Mouse (Mus musculus): Measurements from ENCODE around the gene Gm20388. TPM values are rescaled to one million over a fixed set of nuclear protein-coding genes. Genes with fewer than 3 reads are reported as not detected.

The Gm20388 gene
- polyA plus RNA-seq, 1 experiment from 2014 or later = not detected

DNA sequence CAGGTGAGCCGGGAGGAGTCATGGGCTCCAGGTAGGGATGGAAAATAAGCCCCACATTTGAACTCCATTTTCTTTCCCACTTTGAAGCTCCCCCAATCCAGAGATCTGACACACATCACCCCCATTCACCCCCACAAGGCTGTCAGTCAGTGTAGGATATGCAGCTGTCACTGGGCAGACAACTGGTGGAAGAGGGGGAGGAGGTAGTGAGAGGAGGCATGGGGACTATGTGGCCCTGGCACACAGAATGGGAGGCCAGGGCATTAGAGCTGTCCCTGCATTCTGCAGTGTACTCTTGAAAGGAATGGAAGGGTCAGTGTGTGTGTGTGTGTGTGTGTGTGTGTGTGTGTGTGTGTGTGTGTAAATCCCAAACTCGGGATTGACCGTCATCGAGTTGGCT, 3984.6 kb downstream of the Gm20388 start:
- H3K4me1 ChIP-seq (replicated peaks; ENCODE audit: control insufficient read depth, insufficient read depth, low read length) = no peaks in the 10 kb centered on the region
- no peak overlapping the region for H3K9ac ChIP-seq (ENCODE audit: low read length)
- H3K27me3 ChIP-seq (ENCODE audit: control insufficient read depth, insufficient read depth, low read depth, low read length) = peaks cover 52% of the 10 kb centered on the region
- WGBS = 68% methylated on average over 4 of the region's 4 CpGs
- no peaks in the 10 kb centered on the region for H3K9me3 ChIP-seq (ENCODE audit: control insufficient read depth, low read length)
- ATAC-seq (ENCODE audit: low read depth) = no peak
- no peaks in the 10 kb centered on the region; the same call in 1 of the 2 replicates for H3K36me3 ChIP-seq (ENCODE audit: control insufficient read depth, insufficient read depth, low read length)
- H3K27ac ChIP-seq (ENCODE audit: low read length) = no peak overlapping the region
- no peak overlapping the region for H3K4me3 ChIP-seq (ENCODE audit: low read length)
- H3K4me2 ChIP-seq (ENCODE audit: low read depth, low read length) = no peak overlapping the region

DNA sequence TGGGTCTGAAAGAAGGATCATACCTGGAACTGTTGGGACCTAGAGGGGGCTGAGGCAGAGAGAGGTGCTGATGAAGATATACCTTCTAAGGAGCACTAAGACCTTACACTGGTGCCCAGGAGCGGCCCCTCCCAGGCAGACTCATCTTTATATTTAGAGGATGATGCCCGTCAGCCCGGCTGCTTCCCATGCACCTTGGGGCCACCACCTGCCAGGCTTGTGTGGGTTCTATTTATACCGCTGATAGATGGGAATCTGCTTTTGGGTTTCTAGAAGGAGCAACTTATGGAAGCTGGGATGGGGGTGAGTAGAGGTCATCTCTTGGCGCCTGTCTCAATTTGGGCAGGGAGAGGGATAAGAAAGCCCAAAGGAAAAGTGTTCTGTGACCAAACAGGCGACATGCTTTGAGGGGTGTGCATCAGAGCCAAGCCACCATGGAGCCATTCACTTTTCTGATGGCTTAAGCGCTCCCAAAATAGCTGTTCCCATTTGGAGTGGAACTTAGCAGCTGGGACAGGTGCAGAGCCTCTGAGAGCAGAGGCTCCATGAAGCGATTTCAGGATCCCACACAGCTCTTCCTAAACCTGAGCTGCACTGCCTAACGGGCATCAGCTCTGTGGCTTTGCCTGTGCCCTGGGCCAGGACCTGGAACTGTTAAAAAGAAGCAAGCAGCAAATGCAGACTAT, 3985.2 kb downstream of the Gm20388 start:
- 64% methylated on average over 9 of the region's 9 CpGs for WGBS
- no peak overlapping the region for H3K9ac ChIP-seq (ENCODE audit: low read length)
- H3K4me3 ChIP-seq (ENCODE audit: low read length) = no peak overlapping the region
- no peak for ATAC-seq (ENCODE audit: low read depth)
- H3K4me1 ChIP-seq (replicated peaks; ENCODE audit: control insufficient read depth, insufficient read depth, low read length) = no peaks in the 10 kb centered on the region
- no peaks in the 10 kb centered on the region; the same call in 1 of the 2 replicates for H3K36me3 ChIP-seq (ENCODE audit: control insufficient read depth, insufficient read depth, low read length)
- no peaks in the 10 kb centered on the region for H3K9me3 ChIP-seq (ENCODE audit: control insufficient read depth, low read length)
- H3K27me3 ChIP-seq (ENCODE audit: control insufficient read depth, insufficient read depth, low read depth, low read length) = peaks cover 46% of the 10 kb centered on the region
- H3K27ac ChIP-seq (ENCODE audit: low read length) = no peak overlapping the region
- no peak overlapping the region for H3K4me2 ChIP-seq (ENCODE audit: low read depth, low read length)

DNA sequence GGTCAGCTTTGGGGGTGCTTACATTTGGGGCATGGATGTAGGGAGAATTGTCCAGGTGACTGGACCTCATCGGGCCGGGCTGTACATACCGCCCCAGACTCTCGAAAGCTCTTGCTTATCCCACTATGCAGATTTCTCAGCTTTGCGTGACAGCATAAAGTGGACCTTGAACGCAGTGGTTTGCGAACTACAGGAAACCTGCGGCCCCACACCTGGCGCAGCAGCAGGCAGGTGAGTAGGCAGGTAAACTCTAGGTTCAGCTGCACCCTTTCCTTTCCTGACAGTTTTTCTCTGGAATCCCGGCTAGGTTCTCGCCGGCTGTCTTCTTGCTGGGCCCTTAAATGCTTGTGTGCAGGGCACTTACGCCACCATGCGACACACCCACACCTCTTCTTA, 3985.7 kb downstream of the Gm20388 start:
- no peaks in the 10 kb centered on the region for H3K4me1 ChIP-seq (replicated peaks; ENCODE audit: control insufficient read depth, insufficient read depth, low read length)
- no peaks in the 10 kb centered on the region; the same call in 1 of the 2 replicates for H3K36me3 ChIP-seq (ENCODE audit: control insufficient read depth, insufficient read depth, low read length)
- no peak overlapping the region for H3K4me3 ChIP-seq (ENCODE audit: low read length)
- no peak for ATAC-seq (ENCODE audit: low read depth)
- no peaks in the 10 kb centered on the region for H3K9me3 ChIP-seq (ENCODE audit: control insufficient read depth, low read length)
- no peak overlapping the region for H3K27ac ChIP-seq (ENCODE audit: low read length)
- H3K27me3 ChIP-seq (ENCODE audit: control insufficient read depth, insufficient read depth, low read depth, low read length) = peaks cover 42% of the 10 kb centered on the region
- no peak overlapping the region for H3K4me2 ChIP-seq (ENCODE audit: low read depth, low read length)
- 50% methylated on average over 14 of the region's 14 CpGs for WGBS
- H3K9ac ChIP-seq (ENCODE audit: low read length) = no peak overlapping the region

DNA sequence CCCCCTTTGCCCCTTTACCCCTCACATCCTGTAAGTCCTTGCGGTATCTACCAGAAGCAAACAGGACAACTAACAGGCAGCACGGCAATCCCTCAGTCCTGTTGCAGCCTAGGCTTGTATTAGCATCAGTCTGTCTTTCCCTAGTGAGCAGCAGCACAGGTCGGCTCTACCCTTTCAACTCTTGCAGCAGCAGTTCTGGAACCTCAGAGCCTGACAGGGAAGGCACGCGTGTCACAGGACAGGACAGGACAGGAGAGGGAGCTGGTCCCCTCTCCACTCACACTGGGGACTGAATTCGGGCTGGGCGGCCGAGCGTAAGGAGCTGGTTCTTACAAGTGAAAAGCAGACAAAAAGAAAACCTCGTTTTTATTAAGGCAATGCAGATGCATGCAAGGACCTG, 3986.1 kb downstream of the Gm20388 start:
- H3K27me3 ChIP-seq (ENCODE audit: control insufficient read depth, insufficient read depth, low read depth, low read length) = peaks cover 38% of the 10 kb centered on the region
- no peak for ATAC-seq (ENCODE audit: low read depth)
- no peak overlapping the region for H3K9ac ChIP-seq (ENCODE audit: low read length)
- no peak overlapping the region for H3K4me3 ChIP-seq (ENCODE audit: low read length)
- H3K36me3 ChIP-seq (ENCODE audit: control insufficient read depth, insufficient read depth, low read length) = peaks cover 2% of the 10 kb centered on the region
- H3K9me3 ChIP-seq (ENCODE audit: control insufficient read depth, low read length) = no peaks in the 10 kb centered on the region
- WGBS = 51% methylated on average over 10 of the region's 10 CpGs
- no peak overlapping the region for H3K27ac ChIP-seq (ENCODE audit: low read length)
- no peaks in the 10 kb centered on the region for H3K4me1 ChIP-seq (replicated peaks; ENCODE audit: control insufficient read depth, insufficient read depth, low read length)
- H3K4me2 ChIP-seq (ENCODE audit: low read depth, low read length) = no peak overlapping the region

DNA sequence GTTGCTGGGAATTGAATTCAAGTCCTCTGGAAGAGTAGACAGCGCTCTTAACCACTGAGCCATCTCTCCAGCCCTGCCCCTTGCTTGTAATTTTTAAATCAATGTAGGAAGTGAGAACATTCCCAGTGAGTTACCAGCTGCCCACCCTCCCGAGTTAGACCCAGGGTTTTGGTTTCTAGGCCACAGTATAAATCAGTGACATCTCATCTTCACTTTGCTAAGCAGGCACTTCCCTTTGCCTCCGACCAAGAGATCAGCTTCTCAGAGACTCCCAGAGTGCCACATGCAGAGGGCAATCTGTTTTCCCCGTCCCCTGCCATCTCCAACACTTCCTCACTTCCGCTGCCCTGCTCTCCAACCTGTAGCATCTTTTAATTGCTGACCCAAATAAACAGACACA, 3987.9 kb downstream of the Gm20388 start:
- no peaks in the 10 kb centered on the region for H3K9me3 ChIP-seq (ENCODE audit: control insufficient read depth, low read length)
- H3K4me3 ChIP-seq (ENCODE audit: low read length) = no peak overlapping the region
- H3K36me3 ChIP-seq (ENCODE audit: control insufficient read depth, insufficient read depth, low read length) = peaks cover 14% of the 10 kb centered on the region
- H3K27me3 ChIP-seq (ENCODE audit: control insufficient read depth, insufficient read depth, low read depth, low read length) = peaks cover 20% of the 10 kb centered on the region
- ATAC-seq (ENCODE audit: low read depth) = no peak
- H3K4me1 ChIP-seq (replicated peaks; ENCODE audit: control insufficient read depth, insufficient read depth, low read length) = no peaks in the 10 kb centered on the region
- WGBS = 88% methylated on average over 5 of the region's 5 CpGs
- no peak overlapping the region for H3K27ac ChIP-seq (ENCODE audit: low read length)
- H3K9ac ChIP-seq (ENCODE audit: low read length) = no peak overlapping the region
- H3K4me2 ChIP-seq (ENCODE audit: low read depth, low read length) = no peak overlapping the region

DNA sequence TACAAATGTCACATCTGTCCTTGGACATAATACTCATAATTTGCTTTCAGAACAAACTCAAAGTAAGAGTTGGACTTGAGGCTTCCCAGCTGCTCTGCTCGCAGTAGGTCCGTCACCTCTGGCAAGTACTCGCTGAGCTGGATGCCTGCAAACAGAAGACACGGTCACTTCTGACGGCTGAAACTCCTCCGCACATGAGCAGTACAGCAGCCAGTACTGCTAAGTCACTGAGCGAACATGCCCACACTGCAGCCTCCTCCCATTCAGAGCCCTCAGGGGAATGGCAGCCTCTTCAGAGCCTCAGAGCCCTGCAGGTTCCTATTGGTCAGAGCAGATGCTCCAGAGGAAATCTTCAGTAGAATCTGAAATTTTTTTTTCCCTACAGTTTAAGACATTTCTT, 3988.7 kb downstream of the Gm20388 start:
- no peak for ATAC-seq (ENCODE audit: low read depth)
- 81% methylated on average over 7 of the region's 7 CpGs for WGBS
- Histone ChIP-seq H3K4me1 (replicated peaks; ENCODE audit: control insufficient read depth, insufficient read depth, low read length) (no peaks in the 10 kb centered on the region), H3K36me3 (ENCODE audit: control insufficient read depth, insufficient read depth, low read length) (peaks cover 21% of the 10 kb centered on the region), H3K9ac (ENCODE audit: low read length) (no peak overlapping the region), H3K4me3 (ENCODE audit: low read length) (no peak overlapping the region), H3K27me3 (ENCODE audit: control insufficient read depth, insufficient read depth, low read depth, low read length) (peaks cover 12% of the 10 kb centered on the region), H3K9me3 (ENCODE audit: control insufficient read depth, low read length) (no peaks in the 10 kb centered on the region), H3K27ac (ENCODE audit: low read length) (no peak overlapping the region), H3K4me2 (ENCODE audit: low read depth, low read length) (no peak overlapping the region)

DNA sequence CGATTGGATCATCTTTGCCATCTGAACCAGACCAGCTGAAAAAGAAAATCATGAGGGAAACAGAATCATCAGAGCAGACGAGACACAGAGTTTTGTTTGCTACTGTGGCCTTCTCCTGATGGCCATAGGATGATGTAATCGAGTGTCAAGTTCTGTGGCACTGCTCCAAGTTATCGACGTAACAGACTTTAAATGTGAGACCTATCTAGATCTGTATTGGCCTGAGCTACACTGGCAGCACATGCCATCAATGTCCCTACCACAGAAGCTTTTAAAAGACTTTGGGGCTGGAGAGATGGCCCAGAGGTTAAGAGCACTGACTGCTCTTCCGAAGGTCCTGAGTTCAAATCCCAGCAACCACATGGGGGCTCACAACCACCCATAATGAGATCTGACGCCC, 3992.0 kb downstream of the Gm20388 start:
- Histone ChIP-seq H3K36me3 (ENCODE audit: control insufficient read depth, insufficient read depth, low read length) (peaks cover 35% of the 10 kb centered on the region), H3K27me3 (ENCODE audit: control insufficient read depth, insufficient read depth, low read depth, low read length) (no peaks in the 10 kb centered on the region)

DNA sequence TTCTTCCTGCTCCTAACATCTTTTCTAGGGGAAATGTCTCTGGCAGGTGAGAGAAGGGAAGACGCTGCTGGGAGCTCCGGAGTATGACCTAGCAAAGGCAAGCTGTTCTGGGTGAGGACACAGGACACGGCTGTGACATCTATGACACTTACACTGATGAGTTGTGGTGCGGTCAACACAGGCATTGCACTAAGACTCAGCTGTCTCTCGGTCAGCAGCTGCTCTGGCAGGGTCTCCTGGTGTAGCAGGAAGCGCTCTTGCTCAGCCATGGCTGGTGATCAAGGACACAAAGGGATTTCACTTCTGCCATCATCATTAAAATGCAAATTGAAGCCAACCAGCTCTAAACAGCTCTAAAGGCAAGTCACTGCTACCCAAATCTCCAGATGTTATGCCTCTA, 3997.0 kb downstream of the Gm20388 start:
- 89% methylated on average over 6 of the region's 6 CpGs for WGBS
- Histone ChIP-seq H3K4me2 (ENCODE audit: low read depth, low read length) (no peak overlapping the region), H3K27ac (ENCODE audit: low read length) (no peak overlapping the region), H3K9ac (ENCODE audit: low read length) (no peak overlapping the region), H3K27me3 (ENCODE audit: control insufficient read depth, insufficient read depth, low read depth, low read length) (no peaks in the 10 kb centered on the region), H3K4me3 (ENCODE audit: low read length) (no peak overlapping the region), H3K9me3 (ENCODE audit: control insufficient read depth, low read length) (no peaks in the 10 kb centered on the region), H3K36me3 (ENCODE audit: control insufficient read depth, insufficient read depth, low read length) (peaks cover 43% of the 10 kb centered on the region), H3K4me1 (replicated peaks; ENCODE audit: control insufficient read depth, insufficient read depth, low read length) (no peaks in the 10 kb centered on the region)
- no peak for ATAC-seq (ENCODE audit: low read depth)

More for the DNA sequence above, 3992.0 kb downstream of the Gm20388 start:
- ATAC-seq (ENCODE audit: low read depth) = no peak
- Histone ChIP-seq H3K4me2 (ENCODE audit: low read depth, low read length) (no peak overlapping the region), H3K4me3 (ENCODE audit: low read length) (no peak overlapping the region), H3K4me1 (replicated peaks; ENCODE audit: control insufficient read depth, insufficient read depth, low read length) (no peaks in the 10 kb centered on the region), H3K9ac (ENCODE audit: low read length) (no peak overlapping the region), H3K9me3 (ENCODE audit: control insufficient read depth, low read length) (no peaks in the 10 kb centered on the region), H3K27ac (ENCODE audit: low read length) (no peak overlapping the region)
- 66% methylated on average over 7 of the region's 7 CpGs for WGBS

DNA sequence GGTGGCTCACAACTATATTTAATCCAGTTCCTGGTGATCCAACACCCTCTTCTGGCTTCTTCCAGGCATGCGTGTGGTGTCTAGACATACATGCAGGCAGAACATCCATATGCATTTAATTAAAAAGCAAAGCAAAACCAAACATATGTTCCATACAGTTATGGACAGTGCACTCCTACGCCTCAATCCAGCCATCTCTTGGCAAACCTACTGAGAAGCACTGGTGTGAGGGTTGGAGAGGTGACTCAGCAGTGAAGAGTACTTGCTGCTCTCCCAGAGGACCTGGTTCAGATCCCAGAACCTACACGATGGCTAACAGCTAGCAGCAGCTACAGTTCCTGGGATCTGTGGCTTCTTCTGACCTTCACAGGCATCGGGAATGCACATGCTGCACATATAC, 4001.6 kb downstream of the Gm20388 start:
- no peak overlapping the region for H3K4me3 ChIP-seq (ENCODE audit: low read length)
- H3K4me1 ChIP-seq (replicated peaks; ENCODE audit: control insufficient read depth, insufficient read depth, low read length) = no peaks in the 10 kb centered on the region
- H3K9ac ChIP-seq (ENCODE audit: low read length) = no peak overlapping the region
- peaks cover 36% of the 10 kb centered on the region for H3K36me3 ChIP-seq (ENCODE audit: control insufficient read depth, insufficient read depth, low read length)
- no peaks in the 10 kb centered on the region for H3K27me3 ChIP-seq (ENCODE audit: control insufficient read depth, insufficient read depth, low read depth, low read length)
- H3K9me3 ChIP-seq (ENCODE audit: control insufficient read depth, low read length) = no peaks in the 10 kb centered on the region
- 89% methylated on average over 4 of the region's 4 CpGs for WGBS
- H3K4me2 ChIP-seq (ENCODE audit: low read depth, low read length) = no peak overlapping the region
- no peak overlapping the region for H3K27ac ChIP-seq (ENCODE audit: low read length)
- ATAC-seq (ENCODE audit: low read depth) = no peak

DNA sequence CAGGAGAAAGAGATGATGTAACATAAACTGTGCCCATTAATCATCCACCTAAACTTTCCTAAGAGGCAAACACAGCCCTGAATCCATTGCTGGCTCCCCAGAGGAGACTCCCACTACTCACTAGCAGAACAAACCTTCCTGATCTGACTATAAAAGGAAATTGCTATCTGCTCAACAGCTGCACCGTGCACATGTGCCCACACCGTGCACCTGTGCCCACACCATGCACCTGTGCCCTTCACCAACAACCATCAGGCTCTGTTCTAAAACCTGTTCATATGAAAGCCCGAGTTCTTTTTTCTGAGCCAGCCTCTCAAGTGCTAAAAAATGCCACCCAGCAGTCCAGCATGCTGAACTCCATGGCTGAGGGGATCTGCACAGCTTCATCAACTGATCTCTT, 4004.0 kb downstream of the Gm20388 start:
- Histone ChIP-seq H3K27me3 (ENCODE audit: control insufficient read depth, insufficient read depth, low read depth, low read length) (no peaks in the 10 kb centered on the region), H3K9ac (ENCODE audit: low read length) (no peak overlapping the region), H3K4me1 (replicated peaks; ENCODE audit: control insufficient read depth, insufficient read depth, low read length) (no peaks in the 10 kb centered on the region), H3K4me3 (ENCODE audit: low read length) (no peak overlapping the region), H3K27ac (ENCODE audit: low read length) (no peak overlapping the region), H3K9me3 (ENCODE audit: control insufficient read depth, low read length) (no peaks in the 10 kb centered on the region), H3K4me2 (ENCODE audit: low read depth, low read length) (no peak overlapping the region), H3K36me3 (ENCODE audit: control insufficient read depth, insufficient read depth, low read length) (peaks cover 41% of the 10 kb centered on the region)
- WGBS = 96% methylated on average over 3 of the region's 3 CpGs
- no peak for ATAC-seq (ENCODE audit: low read depth)
